Mouse (Mus musculus) gastrocnemius, postnatal 4 days (tissue): ENCODE data around the gene 2900026A02Rik. TPM values are rescaled to one million over a fixed set of nuclear protein-coding genes. Genes with fewer than 3 reads are reported as not detected.
A peak's percentile ranks its signal among the peaks of the same experiment; 100 is the strongest.

Experiments
- DNase-seq, 2 experiments: peaks; one replicate each; pipeline ENCODE4 v3.0.0; 2021 to 2022; ENCODE audit warnings: low spot score in 2 of 2, mixed read lengths in 2 of 2
- total RNA-seq, 2 experiments: library from RNA; stranded (reverse); gene quantifications; 2 replicates each; pipeline ENCODE4 v1.2.3; 2021

2900026A02Rik gene
- total RNA-seq, 2 experiments from 2014 or later: 50.3 to 50.7 TPM

- DNase-seq: no peak
Observed at GRCm38 (mm10) chr5:113214041-113214440, 7.0 kb downstream of the 2900026A02Rik start.

DNA sequence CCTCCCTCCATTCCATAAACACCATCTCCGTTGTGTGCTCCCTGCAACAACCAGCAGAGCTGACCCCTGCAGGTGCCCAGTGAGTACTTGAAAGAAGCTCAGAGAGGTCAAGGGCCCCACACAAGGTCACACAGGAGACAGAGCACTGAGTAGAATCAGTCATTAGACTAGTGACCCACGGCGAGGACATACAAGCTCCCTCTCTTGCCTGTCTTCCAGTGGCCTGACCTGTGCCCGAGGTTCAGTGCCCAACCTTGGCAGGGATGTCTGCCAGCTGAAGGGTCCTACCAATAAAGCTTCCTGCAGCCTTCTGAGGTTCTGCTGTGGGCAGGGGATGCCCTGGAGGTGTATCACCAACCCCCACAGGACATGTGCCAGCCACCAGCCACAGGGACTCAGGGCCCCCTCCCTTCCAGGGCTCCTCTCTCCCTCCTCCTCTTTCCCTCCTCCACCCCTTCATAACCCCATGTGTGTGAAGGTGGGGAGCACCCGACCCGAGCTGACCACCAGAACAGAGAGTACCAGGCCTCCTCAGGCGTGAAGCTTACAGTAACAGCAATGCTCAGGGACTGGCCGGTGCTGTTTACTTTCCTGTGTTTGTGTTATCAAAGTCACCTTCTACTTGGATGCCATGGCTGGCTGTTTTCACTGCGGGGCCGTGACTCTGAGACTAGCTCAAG lies 8.7 kb downstream of the 2900026A02Rik start:
- DNase-seq: no peak

DNA sequence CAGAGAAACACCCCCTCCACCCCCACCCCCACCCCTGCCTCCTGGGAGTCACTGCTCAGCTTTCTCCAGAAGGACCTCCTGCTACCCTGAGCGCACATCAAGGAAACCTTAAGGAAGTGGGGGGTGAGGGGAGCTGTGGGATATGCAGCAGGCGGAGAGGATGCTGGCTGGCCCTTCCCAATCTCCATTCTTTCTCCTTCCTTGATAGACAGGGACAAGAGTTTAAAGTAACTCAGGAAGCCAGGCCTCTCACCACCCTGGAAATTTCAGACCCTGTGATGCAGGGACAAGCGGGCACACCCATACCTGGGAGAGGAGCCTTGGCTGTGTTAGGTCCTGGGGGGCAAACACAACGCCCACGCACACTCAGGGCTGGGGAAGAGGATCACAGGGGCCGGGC lies 10.7 kb downstream of the 2900026A02Rik start:
- DNase-seq: no peak

DNA sequence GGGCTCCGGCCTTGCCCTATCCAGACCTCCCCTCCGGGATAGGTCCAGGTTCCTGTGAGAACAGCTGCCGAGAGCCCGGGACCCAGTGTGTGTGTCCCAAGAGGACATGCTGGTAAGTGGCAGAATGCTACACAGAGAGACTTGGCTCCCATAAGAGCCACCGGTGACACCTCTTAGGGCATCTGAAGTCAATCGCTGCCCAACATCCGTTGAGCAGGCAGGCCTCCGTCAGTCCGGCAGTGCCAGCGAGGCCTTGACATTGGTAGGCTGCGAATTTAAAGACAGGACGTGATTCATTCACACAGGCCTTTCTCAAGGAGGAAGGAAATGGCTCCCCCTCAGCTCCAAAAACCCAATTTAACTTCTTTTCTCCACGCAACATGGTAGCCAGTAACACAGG lies 11.1 kb downstream of the 2900026A02Rik start:
- DNase-seq: no peak

DNA sequence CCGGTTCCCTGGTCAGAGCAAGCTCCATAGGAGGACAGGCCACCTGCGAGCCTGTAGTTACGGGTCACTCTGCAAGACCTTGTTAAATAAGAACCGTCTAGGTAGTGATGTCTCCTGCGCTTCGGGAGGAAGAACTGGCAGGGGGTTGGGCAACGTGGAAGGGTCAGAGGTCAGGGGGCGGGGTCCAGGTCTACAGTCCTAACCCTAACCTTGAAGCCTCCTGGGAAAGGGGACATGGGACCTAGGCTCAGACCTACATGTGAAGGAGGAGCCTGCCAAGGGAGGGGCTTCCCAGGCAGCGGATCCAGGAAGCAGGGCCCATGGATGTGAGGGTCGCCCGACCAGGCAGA lies 11.7 kb downstream of the 2900026A02Rik start:
- no peak for DNase-seq

DNA sequence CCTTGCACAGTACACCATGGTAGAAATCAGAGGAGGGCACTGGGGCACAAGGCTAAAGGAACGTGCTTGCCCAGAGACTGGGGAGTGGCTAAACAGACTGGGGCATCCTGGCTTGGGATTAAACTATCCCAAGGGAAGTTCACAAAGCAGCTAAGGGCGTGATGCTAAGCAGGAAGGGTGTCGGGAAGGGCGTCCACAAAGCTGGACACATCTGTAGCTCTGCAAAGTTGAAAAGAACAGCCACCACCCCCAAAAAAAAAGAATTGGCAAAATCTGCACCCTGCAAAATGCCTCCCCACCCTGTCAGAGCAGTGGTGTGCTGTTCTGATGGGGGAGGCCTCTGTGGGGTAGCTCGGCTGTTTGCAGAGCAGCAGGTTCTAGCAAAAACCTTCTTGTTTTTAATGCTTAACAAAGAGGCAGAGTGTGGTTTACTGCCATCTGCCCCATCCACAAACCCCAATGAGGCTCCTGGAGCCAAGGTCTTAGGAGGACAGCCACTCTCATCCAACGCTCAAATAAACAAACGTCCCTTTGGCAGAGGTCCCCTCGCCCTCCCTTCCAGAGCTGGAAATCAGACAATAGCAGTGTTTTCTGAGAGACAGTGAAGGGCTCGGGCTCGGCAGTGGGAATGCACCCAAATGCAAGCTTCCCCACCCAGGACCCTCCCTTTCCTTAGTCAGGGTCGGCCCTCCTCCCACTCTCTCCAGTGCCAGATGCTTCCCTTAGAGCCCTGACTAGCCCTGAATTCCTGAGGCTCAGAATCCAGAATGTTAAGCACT lies 12.2 kb downstream of the 2900026A02Rik start:
- peak; percentile 54 to 82 for DNase-seq

DNA sequence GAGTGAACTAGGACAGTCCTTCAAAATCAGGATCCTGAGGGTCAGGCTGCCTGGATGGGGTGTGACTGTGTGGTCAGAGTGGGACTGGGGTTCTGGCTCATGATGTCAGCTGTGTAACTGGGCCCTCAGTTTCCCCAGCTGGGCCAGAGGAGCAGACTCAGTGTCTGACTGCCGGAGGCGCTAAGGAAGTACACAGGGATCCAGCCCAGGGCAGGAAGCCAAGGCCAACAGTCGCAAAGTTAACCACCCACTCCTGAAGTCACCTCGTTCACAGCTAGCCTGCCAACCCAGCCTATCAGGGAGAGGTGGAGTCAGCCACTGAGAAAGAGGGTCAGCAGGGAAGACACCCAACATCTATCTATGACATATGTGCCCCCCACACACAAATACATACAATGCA lies 13.0 kb downstream of the 2900026A02Rik start:
- no peak for DNase-seq

DNA sequence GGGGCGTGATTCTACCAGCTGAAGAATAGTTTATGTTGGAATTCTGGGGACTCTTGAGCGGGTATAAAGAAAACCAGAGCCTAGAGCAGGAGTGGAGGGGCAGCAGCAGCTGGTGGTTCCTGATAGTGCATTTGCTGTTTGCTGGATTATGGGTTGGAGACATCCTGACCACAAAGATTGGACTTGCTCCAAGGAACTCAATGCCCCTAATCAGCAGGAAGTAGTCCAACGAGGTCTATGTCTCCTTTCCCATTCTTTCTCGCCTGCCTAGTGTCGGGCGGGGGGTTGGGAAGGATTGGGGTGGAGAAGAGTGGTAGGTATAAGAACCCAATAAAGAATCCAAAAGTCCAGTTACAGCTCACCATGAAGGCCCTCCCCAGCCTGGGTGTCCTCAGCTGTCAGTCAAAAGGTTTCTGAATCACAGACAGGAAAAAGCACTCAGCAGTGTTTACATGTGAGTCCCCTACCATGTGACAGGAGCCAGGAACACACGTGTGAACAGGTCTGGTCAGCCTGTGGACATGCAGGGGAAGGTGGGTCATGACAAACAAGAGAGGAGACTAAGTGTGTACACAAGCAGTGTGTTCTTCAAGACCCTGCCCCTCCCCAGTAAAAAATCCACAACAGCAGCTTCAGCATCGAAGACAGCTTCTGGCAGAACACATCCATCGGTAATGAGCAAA lies 14.2 kb downstream of the 2900026A02Rik start:
- DNase-seq: no peak

DNA sequence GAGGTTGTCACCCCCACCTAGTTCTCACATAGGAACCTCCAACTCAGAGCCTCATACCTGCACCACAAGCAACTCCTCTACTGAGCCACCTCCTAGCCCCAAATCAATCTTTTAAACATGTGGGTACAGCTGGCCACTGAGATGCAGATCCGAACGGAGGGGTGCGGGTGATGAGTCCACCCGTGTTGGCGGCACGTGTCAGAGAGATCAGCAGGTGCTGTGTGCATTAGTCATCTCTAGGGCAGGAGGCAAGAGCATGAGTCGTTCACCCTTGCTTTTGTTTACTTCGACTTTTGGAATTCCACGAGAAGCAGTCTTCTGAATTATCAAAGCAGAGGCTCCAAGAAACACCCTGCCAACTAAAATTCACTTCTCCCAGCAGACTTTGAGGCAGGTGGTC lies 16.8 kb downstream of the 2900026A02Rik start:
- no peak for DNase-seq

GRCm38 (mm10) chr5:113199772-113200134 lies 21.3 kb downstream of the 2900026A02Rik start:
- no peak for DNase-seq

DNA sequence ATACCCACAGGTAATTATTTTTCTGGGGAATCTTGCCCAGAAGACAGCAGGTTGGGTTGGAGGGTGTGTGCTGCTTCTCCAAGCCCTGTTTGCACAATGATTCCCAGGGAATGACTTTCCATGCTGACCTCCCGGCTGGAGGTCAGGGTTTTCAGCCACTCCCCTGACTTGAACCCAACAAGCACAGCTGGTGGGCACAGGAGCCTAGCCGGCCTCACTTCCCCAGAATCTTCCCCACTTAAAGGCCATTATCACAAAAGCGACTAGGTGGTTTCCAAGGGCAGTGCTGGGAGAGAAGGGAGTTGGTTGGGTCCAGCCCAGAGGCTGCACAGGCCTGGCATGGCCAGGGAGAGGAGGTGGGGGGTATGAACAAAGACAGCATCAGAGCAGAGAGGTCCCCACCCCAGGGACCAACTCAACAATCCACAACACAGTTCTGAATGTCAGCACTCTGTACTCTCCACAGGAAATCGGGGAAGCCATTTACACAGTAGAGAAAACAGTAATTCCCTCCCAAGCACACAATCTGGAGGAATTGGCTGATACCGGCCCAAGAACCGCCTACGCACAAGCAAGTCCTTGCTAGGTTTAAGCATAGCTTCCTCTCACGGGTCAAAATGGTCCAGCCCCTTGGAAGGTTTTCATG lies 21.8 kb downstream of the 2900026A02Rik start:
- no peak for DNase-seq

GRCm38 (mm10) chr5:113196916-113197794 lies 23.9 kb downstream of the 2900026A02Rik start:
- DNase-seq: no peak

- DNase-seq: no peak
Observed at GRCm38 (mm10) chr5:113195907-113196306, 25.1 kb downstream of the 2900026A02Rik start.

DNA sequence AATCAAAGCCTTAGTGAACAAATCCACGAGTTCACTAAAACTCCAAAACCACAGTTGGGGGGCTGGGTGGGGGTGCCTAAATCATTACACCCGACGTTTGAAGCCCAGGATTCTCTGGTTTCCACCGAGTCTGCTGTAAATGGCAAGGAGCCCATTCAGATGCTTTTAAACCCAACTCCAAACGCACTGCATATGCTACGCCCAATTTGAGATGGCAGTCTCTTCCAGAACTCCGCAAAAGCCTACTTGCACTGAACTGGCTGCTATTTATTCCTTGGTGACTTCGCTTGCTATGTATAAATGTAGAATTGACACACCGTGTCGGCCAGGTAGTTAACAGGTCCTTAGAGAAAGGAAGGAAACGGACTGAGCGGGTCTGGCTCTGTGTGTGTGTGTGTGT lies 25.6 kb downstream of the 2900026A02Rik start:
- DNase-seq: no peak

DNA sequence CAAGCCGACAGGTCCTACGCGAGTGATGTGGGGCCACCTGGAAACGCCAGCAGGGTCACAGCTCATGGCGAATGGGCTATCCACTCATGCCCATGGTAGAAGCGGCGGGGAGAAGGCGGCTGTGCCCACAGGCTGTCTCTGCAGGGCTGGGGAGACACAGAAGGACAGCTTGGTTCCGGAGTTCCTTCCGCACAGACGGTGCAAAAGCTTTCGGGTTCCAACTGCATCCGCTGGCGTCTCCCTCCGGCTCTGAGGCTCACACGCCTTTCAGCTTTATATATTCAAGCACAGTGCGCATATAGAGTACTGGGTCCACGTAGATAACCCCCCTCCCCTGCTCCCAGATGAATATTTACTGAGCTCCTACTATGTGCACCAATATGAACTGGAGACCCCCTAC lies 27.3 kb downstream of the 2900026A02Rik start:
- DNase-seq: no peak

GRCm38 (mm10) chr5:113191901-113192300 lies 29.1 kb downstream of the 2900026A02Rik start:
- no peak for DNase-seq

GRCm38 (mm10) chr5:113190558-113190957 lies 30.5 kb downstream of the 2900026A02Rik start:
- DNase-seq: no peak

DNA sequence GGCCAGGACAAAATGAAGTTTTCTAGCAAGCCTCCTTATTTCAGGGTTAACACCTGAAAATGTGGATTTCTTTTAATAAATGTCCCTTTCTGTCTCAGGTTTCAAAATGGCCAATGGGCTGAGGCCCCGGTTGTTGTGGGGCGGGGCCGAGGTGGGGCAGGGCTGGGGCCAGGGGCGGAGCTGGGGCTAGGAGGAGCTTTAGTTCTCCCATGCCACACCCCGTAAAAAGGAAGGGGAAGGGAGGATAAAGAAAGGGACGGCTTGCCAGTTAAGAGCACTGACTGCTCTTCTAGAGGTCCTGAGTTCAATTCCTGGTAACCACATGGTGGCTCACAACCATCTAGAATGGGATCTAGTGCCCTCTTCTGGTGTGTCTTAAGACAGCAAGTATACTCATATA lies 39.6 kb downstream of the 2900026A02Rik start:
- no peak for DNase-seq

GRCm38 (mm10) chr5:113180755-113181154 lies 40.3 kb downstream of the 2900026A02Rik start:
- no peak for DNase-seq

DNA sequence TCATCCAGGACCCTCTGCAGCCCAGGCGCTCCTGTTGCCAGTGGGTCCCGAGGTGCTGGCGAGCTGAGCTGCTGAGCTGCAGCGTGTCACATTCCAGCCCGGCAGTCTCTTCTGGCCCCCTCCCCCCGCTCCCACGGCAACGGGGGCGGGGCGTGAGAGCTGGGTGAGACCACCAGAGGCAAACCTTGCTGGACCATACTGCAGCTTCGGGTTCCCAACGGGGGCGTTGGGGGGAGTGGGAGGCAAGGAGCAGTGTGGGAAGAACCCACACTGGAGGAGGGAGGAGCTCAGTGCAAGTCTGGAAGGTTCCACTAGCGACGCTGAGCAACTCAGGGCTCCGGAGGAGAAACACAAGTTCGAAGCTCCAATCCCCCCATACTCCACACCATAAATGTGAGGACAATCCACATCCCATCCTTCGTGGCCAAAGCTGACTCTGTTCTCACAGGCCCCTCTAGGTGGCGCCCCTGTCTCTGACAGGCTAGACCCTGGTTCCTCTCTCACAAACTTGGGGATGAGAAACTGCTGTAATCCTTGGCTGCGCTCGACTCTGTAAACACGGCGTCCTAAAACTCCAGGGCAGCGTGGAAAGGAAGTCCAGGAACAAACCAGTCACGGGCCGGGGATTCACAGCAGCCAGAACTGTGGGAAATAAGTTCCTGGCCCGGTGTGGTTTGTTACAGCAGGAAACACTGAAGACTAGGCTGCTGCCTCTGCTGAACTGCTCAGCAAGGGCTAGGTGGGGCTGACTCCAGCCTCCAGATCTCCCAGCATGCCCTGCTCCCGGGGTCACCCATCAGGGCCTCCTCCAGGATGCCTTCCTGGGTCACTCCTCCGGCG lies 41.0 kb downstream of the 2900026A02Rik start:
- peak; percentile 86 to 89 for DNase-seq
